Mouse (Mus musculus) liver, embryonic 12.5 days (tissue): Measurements from ENCODE around the gene Mlkl. TPM values are rescaled to one million over a fixed set of nuclear protein-coding genes. Genes with fewer than 3 reads are reported as not detected.
A peak's percentile ranks its signal among the peaks of the same experiment; 100 is the strongest.
"Not testable (repeated sequence)": the region's sequence is repeated elsewhere in the genome, so short reads cannot be mapped to it uniquely, and the experiment has no call there.

Experiments
- ATAC-seq: fragments of 200-750 bp; cut with Nextera tagmentation; 2 replicates; pipeline ENCODE4 v1.8.0; 2017; ENCODE audit warnings: moderate number of reproducible peaks, mild to moderate bottlenecking, moderate library complexity
- H3K27ac ChIP-seq: fragments of 300-500 bp; sonication (generic); 2 replicates; pipeline ENCODE4 v1.5.1; 2016; ENCODE audit warnings: mild to moderate bottlenecking
- H3K27me3 ChIP-seq: fragments of 300-500 bp; sonication (generic); replicated peaks from 2 replicates; pipeline ENCODE4 v1.6.1; 2016; ENCODE audit warnings: mild to moderate bottlenecking, moderate library complexity
- H3K36me3 ChIP-seq: fragments of 300-500 bp; sonication (generic); 2 replicates; pipeline ENCODE4 v1.6.1; 2016; ENCODE audit warnings: mild to moderate bottlenecking, moderate library complexity
- H3K4me1 ChIP-seq: fragments of 300-500 bp; sonication (generic); 2 replicates; pipeline ENCODE4 v1.6.1; 2016
- H3K4me2 ChIP-seq: fragments of 300-500 bp; sonication (generic); 2 replicates; pipeline ENCODE4 v1.6.1; 2016; ENCODE audit warnings: mild to moderate bottlenecking, moderate library complexity
- H3K4me3 ChIP-seq: fragments of 300-500 bp; sonication (generic); 2 replicates; pipeline ENCODE4 v1.5.1; 2016; ENCODE audit warnings: mild to moderate bottlenecking, moderate library complexity
- H3K9ac ChIP-seq: fragments of 300-500 bp; sonication (generic); 2 replicates; pipeline ENCODE4 v1.6.1; 2016; ENCODE audit warnings: mild to moderate bottlenecking, moderate library complexity
- H3K9me3 ChIP-seq: fragments of 300-500 bp; sonication (generic); replicated peaks from 2 replicates; pipeline ENCODE4 v1.6.1; 2016; ENCODE audit warnings: mild to moderate bottlenecking, moderate library complexity
- WGBS: fragments of 180-500 bp; shearing (Covaris S2); methylation state at CpG from one replicate; pipeline ENCODE4 v1.1.7; 2016; ENCODE audit not compliant: insufficient replicate concordance; 5-methylcytosine and 5-hydroxymethylcytosine counted together
- polyA plus RNA-seq: library from polyadenylated mRNA; unstranded; fragments of >200 nt; fragmentation: Nextera tagmentation; extraction: Ambion mirVana; gene quantifications from 2 replicates; pipeline ENCODE4 v1.2.1, GENCODE M21; 2016

Gene Mlkl
- polyA plus RNA-seq, 1 experiment from 2014 or later = 1.9 TPM

GRCm38 (mm10) chr8:111353497-111353896 is 15.5 kb upstream of the Mlkl start:
- Histone ChIP-seq H3K27ac (no peak overlapping the region), H3K36me3 (no peaks in the 10 kb centered on the region), H3K4me2 (no peak overlapping the region), H3K9ac (no peak overlapping the region), H3K27me3 (peaks cover 5% of the 10 kb centered on the region; the same call in 1 of the 2 replicates), H3K9me3 (0 out of 2 replicates have a peak, but pooled peaks cover 1% of the 10 kb centered on the region), H3K4me1 (no peaks in the 10 kb centered on the region), H3K4me3 (no peak overlapping the region)
- WGBS = 61% methylated on average over 9 of the region's 9 CpGs
- no peak for ATAC-seq

- 66% methylated on average over 5 of the region's 5 CpGs for WGBS
- Histone ChIP-seq H3K4me1 (no peaks in the 10 kb centered on the region), H3K27ac (no peak overlapping the region), H3K27me3 (peaks cover 5% of the 10 kb centered on the region; the same call in 1 of the 2 replicates), H3K9me3 (no peaks in the 10 kb centered on the region), H3K4me2 (no peak overlapping the region), H3K4me3 (no peak overlapping the region), H3K9ac (no peak overlapping the region), H3K36me3 (no peaks in the 10 kb centered on the region)
- no peak for ATAC-seq
These were observed 14.3 kb upstream of the Mlkl start for GRCm38 (mm10) chr8:111352289-111352688.

- WGBS = 73% methylated on average over 6 of the region's 6 CpGs
- Histone ChIP-seq H3K9ac (no peak overlapping the region), H3K27ac (no peak overlapping the region), H3K4me1 (no peaks in the 10 kb centered on the region), H3K9me3 (no peaks in the 10 kb centered on the region), H3K27me3 (peaks cover 5% of the 10 kb centered on the region; the same call in 1 of the 2 replicates), H3K36me3 (no peaks in the 10 kb centered on the region), H3K4me3 (no peak overlapping the region), H3K4me2 (no peak overlapping the region)
- ATAC-seq = no peak
These were observed 12.6 kb upstream of the Mlkl start for GRCm38 (mm10) chr8:111350577-111350976.

- H3K4me1 ChIP-seq = peaks cover 4% of the 10 kb centered on the region; the same call in 1 of the 2 replicates
- ATAC-seq = no peak
- H3K27me3 ChIP-seq = peaks cover 10% of the 10 kb centered on the region
- H3K9ac ChIP-seq = no peak overlapping the region
- no peak overlapping the region for H3K4me2 ChIP-seq
- H3K36me3 ChIP-seq = no peaks in the 10 kb centered on the region
- WGBS = 4% methylated on average over 5 of the region's 5 CpGs
- H3K4me3 ChIP-seq = no peak overlapping the region
- H3K9me3 ChIP-seq = no peaks in the 10 kb centered on the region
- H3K27ac ChIP-seq = no peak overlapping the region
These were observed 5.2 kb upstream of the Mlkl start for GRCm38 (mm10) chr8:111343225-111343624.

GRCm38 (mm10) chr8:111340186-111340585 is 2.2 kb upstream of the Mlkl start:
- Histone ChIP-seq H3K4me1 (peaks cover 12% of the 10 kb centered on the region; the same call in 1 of the 2 replicates), H3K9ac (no peak overlapping the region), H3K36me3 (no peaks in the 10 kb centered on the region), H3K27ac (no peak overlapping the region), H3K27me3 (peaks cover 38% of the 10 kb centered on the region), H3K4me2 (no peak overlapping the region), H3K4me3 (no peak overlapping the region), H3K9me3 (no peaks in the 10 kb centered on the region)
- WGBS = 63% methylated on average over 3 of the region's 3 CpGs
- no peak for ATAC-seq

GRCm38 (mm10) chr8:111338370-111339208 is 612 bp upstream of the Mlkl start:
- H3K9me3 ChIP-seq = no peaks in the 10 kb centered on the region
- 31% methylated on average over 12 of the region's 12 CpGs for WGBS
- no peak for ATAC-seq
- H3K36me3 ChIP-seq = no peaks in the 10 kb centered on the region
- H3K27ac ChIP-seq = no peak overlapping the region
- H3K9ac ChIP-seq = no peak overlapping the region
- H3K4me2 ChIP-seq = peak overlapping the region; percentile 80
- peaks cover 12% of the 10 kb centered on the region; the same call in 1 of the 2 replicates for H3K4me1 ChIP-seq
- peak overlapping the region; percentile 59 for H3K4me3 ChIP-seq
- peaks cover 40% of the 10 kb centered on the region for H3K27me3 ChIP-seq

- peak; percentile 44; the same call in 1 of the 2 replicates for ATAC-seq
- Histone ChIP-seq H3K4me1 (peaks cover 12% of the 10 kb centered on the region; the same call in 1 of the 2 replicates), H3K4me2 (peak overlapping the region; percentile 80), H3K4me3 (peak overlapping the region; percentile 59), H3K9ac (peak overlapping the region; percentile 48), H3K9me3 (no peaks in the 10 kb centered on the region), H3K27ac (no peak overlapping the region), H3K27me3 (peaks cover 40% of the 10 kb centered on the region), H3K36me3 (no peaks in the 10 kb centered on the region)
- whole genome bisulfite sequencing = 18% methylated on average over 17 of the region's 17 CpGs
These were observed 577 bp downstream of the Mlkl start for GRCm38 (mm10) chr8:111337311-111337889.

- no peaks in the 10 kb centered on the region for H3K9me3 ChIP-seq
- H3K9ac ChIP-seq = no peak overlapping the region
- no peak overlapping the region for H3K27ac ChIP-seq
- peaks cover 12% of the 10 kb centered on the region; the same call in 1 of the 2 replicates for H3K4me1 ChIP-seq
- no peak for ATAC-seq
- no peaks in the 10 kb centered on the region for H3K36me3 ChIP-seq
- H3K4me3 ChIP-seq = no peak overlapping the region
- peak overlapping the region; percentile 80 for H3K4me2 ChIP-seq
- 57% methylated on average over 4 of the region's 4 CpGs for WGBS
- peaks cover 40% of the 10 kb centered on the region for H3K27me3 ChIP-seq
These were observed 1.3 kb downstream of the Mlkl start for GRCm38 (mm10) chr8:111336692-111337091.

- H3K9ac ChIP-seq = no peak overlapping the region
- H3K4me2 ChIP-seq = no peak overlapping the region
- no peak overlapping the region for H3K4me3 ChIP-seq
- WGBS = 46% methylated on average over 6 of the region's 6 CpGs
- H3K27me3 ChIP-seq = peaks cover 9% of the 10 kb centered on the region
- H3K27ac ChIP-seq = no peak overlapping the region
- no peaks in the 10 kb centered on the region for H3K9me3 ChIP-seq
- ATAC-seq = no peak
- H3K36me3 ChIP-seq = no peaks in the 10 kb centered on the region
- no peaks in the 10 kb centered on the region for H3K4me1 ChIP-seq
These were observed 12.7 kb downstream of the Mlkl start for GRCm38 (mm10) chr8:111325222-111325790.

GRCm38 (mm10) chr8:111314729-111315128 is 23.2 kb downstream of the Mlkl start:
- Histone ChIP-seq H3K36me3 (no peaks in the 10 kb centered on the region), H3K9ac (no peak overlapping the region), H3K27me3 (peaks cover 15% of the 10 kb centered on the region), H3K9me3 (no peaks in the 10 kb centered on the region), H3K4me3 (no peak overlapping the region), H3K27ac (no peak overlapping the region), H3K4me2 (no peak overlapping the region), H3K4me1 (peaks cover 29% of the 10 kb centered on the region)
- no peak for ATAC-seq
- WGBS = 81% methylated on average over 12 of the region's 12 CpGs

- H3K27ac ChIP-seq, ATAC-seq, H3K4me2 ChIP-seq, H3K9me3 ChIP-seq, H3K4me3 ChIP-seq, H3K36me3 ChIP-seq, H3K27me3 ChIP-seq, H3K9ac ChIP-seq: not testable (repeated sequence)
- H3K4me1 ChIP-seq = peaks cover 29% of the 10 kb centered on the region
- 81% methylated on average over 6 of the region's 6 CpGs for WGBS
These were observed 24.0 kb downstream of the Mlkl start for GRCm38 (mm10) chr8:111313961-111314360.

- WGBS = 15% methylated on average over 3 of the region's 3 CpGs
- Histone ChIP-seq H3K36me3 (no peaks in the 10 kb centered on the region), H3K4me3 (no peak overlapping the region), H3K4me1 (peaks cover 29% of the 10 kb centered on the region), H3K27ac (peak overlapping the region; percentile 75), H3K4me2 (peak overlapping the region; percentile 20; the same call in 1 of the 2 replicates), H3K9me3 (no peaks in the 10 kb centered on the region), H3K27me3 (0 out of 2 replicates have a peak, but pooled peaks cover 1% of the 10 kb centered on the region), H3K9ac (no peak overlapping the region)
- ATAC-seq = peak; percentile 94
These were observed 25.2 kb downstream of the Mlkl start for GRCm38 (mm10) chr8:111312758-111313162.
